Mouse (Mus musculus): ENCODE data around the gene Usp54.

Gene Usp54

GRCm38 (mm10) chr14:20640644-20641437 is at the start of gene Usp54:
Gene Usp54 (minus strand): TSS chr14:20641063.
- DNase-seq (ENCODE audit: low spot score): peak; percentile 97

DNA sequence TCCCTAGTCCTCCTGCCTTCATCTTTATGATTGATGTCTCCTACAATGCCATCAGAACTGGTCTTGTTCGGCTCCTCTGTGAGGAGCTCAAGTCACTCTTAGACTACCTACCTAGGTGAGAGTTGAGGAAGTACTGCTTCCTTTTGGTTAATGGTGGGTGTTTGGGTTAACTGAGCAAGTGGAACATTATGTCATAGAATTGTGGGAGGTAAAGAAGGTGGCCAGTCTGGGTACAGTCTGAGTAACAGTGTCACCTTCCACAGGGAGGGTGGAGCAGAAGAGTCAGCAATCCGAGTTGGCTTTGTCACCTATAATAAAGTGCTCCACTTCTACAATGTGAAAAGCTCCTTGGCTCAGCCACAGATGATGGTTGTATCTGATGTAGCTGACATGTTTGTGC is 48.1 kb upstream of the Usp54 start:
- DNase-seq (ENCODE audit: low spot score): no peak

GRCm38 (mm10) chr14:20686576-20686975 is 45.7 kb upstream of the Usp54 start:
- no peak for DNase-seq (ENCODE audit: low spot score)

DNA sequence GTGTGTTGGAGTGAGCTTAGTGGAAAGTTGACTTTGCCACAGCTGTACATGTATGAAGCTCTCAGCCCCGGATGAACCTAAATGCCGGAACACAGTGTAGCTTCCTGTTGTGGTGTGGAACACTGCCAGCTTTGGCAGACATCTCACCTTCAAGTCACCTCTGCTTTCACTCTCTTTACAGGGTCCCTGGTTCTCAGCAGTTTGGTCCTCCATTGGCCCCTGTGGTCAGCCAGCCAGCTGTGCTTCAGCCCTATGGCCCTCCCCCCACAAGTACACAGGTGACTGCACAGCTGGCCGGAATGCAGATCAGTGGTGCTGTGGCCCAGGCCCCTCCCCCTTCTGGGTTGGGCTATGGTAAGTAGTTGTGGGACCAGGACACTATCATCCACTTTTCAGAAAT is 41.6 kb upstream of the Usp54 start:
- no peak for DNase-seq (ENCODE audit: low spot score)

DNA sequence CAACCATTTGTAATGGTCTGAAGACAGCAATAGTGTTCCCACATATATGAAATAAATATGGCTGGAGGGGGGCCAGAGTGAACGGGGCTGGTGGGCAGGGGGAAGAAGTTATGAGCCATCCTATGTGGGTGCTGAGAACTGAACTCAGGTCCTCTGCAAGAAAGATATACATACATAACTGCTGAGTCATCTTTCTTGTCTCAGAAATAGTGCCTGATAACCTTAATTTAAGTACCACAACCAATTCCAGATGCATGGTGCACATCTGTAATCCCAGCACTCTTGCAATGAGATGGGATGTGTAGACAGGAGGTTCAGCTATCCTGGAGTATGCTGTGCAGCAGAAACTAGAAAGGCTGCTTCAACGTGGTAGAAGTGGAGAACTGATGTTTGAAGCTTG is 40.9 kb upstream of the Usp54 start:
- DNase-seq (ENCODE audit: low spot score): no peak

DNA sequence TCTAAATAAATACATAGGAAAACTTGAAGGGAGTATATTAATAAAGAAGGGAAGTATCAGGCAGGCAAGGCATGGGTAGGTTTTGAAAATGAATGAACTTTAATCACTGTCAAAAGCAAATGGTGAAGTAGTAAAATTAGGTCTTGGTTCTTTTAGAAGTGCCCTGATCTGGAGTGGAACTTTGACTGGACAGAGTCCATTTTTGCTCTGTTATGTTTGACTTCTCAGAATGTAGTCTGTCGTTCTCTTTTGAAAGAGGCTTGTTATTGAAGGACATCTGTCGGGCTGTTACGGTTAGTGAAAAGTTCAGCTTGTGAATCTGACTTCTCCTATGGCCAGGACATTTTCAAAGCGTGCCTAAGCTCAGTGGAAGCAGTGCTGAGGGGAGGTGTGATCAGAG is 37.0 kb upstream of the Usp54 start:
- DNase-seq (ENCODE audit: low spot score): no peak

- peak; percentile 99 for DNase-seq (ENCODE audit: low spot score)
These were observed 33.4 kb upstream of the Usp54 start, which contains the start of gene Sec24c for GRCm38 (mm10) chr14:20674064-20674833. Gene Sec24c (plus strand): TSS chr14:20674308.

- no peak for DNase-seq (ENCODE audit: low spot score)
These were observed 32.8 kb upstream of the Usp54 start for GRCm38 (mm10) chr14:20673735-20674063.

- no peak for DNase-seq (ENCODE audit: low spot score)
These were observed 32.1 kb upstream of the Usp54 start for GRCm38 (mm10) chr14:20672990-20673389.

DNA sequence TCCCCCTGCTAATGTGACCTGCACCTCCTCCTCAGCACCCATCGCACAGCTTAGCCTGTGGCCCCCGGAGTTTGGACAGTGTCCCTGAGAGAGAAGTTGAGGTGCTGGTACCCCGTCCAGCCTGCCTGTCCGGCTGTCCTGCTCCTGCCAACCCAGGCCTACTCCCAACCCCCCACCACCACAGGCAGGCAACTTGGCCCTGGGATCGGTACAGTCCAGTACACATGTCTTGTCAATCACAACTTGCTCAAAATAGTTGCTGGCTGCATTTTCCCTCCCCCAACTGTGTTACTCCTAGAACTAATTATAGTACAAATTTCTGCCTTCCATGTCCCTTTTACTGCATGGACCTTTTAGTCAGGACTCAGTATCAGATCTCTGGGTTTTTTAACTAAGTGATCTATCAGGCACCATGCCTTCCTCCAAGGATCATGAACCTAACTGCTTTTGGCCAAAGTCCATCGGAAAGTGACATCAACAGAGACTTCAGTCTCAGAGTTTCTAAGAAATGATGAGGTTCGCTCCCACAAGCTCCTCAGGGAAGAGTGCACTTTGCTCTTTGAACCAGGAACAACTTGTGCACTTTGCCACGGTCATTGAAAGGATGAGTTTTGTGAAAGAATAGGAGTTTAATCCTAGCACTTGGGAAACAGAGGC is 27.4 kb upstream of the Usp54 start, which contains the start of gene Synpo2l:
TSS of gene Synpo2l (minus strand) at position 201 of the 657 bp plus-strand sequence.
- DNase-seq (ENCODE audit: low spot score): no peak

GRCm38 (mm10) chr14:20667469-20667868 is 26.6 kb upstream of the Usp54 start:
- no peak for DNase-seq (ENCODE audit: low spot score)

DNA sequence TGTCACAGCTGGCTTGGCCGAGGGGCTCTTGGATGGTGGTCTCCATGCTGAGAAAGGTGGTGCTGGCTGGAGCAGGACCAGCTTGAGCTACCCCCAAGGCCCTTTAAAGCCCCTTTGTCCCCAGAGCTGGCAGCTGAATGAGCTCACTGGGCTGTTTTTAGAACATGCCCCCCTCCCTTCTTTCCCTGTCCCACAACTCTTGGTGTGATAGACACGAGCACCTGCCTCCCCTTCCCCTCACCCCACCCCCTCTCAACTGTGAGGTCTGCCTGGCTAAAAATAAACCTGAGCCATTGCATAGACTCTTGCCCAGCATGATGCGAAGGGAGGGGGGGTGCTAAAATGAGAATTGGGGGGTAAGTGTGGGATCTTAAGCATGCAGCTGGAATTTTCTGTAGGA is 23.6 kb upstream of the Usp54 start:
- DNase-seq (ENCODE audit: low spot score): no peak

DNA sequence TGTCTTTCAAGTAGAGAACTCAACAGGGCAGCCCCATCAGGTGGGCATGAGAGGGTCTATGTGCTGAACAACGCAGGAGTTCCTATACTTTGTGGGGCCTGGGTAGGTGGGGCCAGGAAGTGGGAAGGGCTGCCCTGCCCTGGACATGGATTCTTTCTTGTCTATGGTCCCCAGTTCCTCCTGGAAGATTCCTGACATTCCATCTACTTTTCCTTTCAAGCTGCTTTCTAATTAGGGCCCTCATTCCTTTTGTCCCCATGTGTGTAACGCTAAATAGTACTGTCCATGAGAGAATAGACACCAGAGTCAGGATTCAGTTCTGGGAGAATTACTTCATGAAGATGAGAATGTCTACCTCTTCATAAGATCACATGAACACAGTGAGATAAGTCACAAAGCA is 22.7 kb upstream of the Usp54 start:
- no peak for DNase-seq (ENCODE audit: low spot score)

DNA sequence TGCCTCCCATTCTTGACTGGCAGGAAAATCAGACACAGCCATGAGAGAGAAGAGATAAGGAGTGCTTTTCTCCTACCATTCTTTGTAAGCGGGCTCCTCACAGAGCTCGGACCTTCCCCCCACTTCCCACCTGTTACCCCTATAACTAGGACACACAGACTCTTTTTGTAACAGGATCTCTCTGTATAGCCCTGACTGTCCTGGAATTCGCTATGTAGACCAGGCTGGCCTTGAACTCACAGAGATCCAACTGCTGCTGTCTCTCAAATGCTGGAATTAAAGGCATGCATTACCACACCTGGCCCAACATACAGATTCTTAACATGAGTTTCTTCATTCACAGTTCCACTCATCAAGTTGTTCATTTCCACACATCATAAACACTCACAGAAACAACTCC is 21.9 kb upstream of the Usp54 start:
- no peak for DNase-seq (ENCODE audit: low spot score)

DNA sequence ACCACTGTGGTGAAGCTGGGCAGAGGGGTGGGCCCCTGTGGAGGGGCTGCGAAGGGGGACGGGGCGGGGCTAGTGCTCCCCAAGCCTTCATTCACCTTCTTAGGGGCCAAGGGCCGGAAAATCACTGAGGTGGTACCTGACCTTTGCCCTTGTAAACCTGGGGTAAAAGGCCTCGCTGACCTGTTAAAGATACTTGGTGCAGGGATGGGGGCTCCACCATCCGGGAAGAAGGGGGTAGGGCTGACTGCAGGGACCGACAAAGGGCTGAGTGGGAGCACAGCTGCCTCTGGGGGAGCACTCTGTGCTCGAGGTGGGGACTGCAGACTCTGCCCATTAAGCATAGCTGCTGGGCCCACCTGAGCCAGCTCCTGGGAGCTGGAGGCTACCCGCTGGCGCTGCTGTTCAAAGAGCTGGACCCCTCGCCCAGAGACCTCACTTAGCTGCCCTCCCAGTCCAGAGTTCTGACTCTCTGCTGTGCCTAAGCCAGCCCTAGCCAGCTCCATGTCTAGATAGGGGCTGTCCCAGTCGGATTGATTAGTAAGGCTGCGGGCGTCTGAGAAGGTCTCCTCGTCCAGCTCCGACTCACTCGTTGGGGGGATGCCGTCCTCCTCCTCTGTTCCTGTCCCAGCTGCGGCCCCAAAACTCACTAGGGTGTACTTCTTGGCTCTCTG is 20.9 kb upstream of the Usp54 start:
- DNase-seq (ENCODE audit: low spot score): no peak

DNA sequence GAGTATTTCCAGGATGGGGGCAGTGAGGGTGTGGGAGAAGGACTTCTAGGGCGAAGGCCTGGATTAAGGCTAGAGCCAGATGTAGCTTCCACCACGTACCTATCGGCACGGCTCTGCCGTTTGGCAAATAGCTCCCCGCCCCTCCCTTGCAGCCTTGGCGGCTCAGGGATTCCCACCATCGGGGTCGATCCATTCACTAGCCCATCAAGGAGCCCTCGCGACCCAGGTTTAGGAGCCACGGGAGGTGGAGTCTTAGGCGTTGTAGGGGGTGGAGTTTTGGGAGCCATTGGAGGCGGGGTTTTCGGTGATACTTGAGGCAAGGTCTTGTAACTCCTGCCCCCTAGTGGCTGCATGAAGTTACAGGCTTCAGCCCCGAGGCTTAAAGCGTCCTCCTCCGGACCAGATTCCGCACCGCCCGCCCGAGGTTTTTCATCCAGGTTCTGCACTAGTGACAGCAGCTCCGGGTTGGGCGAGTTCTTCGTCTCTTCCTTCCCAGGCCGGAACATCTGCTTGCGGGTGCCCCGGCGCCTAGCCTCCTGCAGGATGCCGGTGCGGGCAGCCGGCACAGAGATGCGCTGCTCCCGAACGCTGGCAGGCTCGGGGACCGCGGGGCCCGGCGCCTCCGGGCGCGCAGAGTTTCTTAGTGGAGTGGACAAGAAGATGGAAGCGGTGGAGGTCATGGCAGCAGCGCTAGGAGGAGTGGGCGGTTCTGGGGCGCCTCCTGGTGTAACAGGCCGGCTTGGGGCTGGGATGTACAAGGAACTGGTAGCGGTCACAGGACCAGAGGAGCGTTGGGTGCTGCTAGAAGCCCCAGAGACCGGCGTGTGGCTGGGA is 20.2 kb upstream of the Usp54 start:
- peak; percentile 92 for DNase-seq (ENCODE audit: low spot score)

DNA sequence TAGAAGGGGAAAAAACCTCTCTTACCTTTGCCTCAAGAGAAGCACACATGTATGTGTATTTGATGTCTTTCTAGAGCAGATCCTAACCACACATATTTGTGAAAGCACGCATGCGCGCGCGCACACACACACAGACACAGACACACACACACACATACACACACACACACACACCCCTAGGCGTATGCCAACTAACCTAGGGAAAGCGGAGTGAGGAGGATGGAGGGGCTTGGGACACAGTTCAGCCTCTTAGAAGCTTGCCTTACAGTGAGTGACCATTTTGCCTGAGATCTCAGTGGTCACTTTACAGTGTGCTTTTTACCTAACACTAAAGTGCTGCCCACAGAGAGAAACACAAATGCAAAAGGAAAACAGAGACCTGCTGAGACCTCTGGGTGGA is 18.8 kb upstream of the Usp54 start:
- DNase-seq (ENCODE audit: low spot score): no peak

DNA sequence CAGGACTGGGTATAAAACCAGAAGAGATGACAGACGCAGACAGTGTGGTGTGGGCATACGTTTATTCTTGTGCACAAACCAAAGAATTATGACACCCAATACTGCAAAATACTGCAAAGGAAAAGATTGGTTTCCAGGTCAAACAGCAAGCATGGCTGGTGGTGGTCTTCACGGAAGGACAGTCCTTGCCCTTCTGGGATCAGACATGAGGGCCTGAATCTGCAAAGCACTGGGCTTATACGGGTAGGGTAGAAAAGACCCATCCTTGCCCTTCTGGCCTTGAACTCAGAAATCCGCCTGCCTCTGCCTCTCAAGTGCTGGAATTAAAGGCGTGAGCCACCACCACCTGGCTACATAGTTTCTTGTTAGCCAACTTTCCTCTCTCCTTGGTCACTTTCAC is 18.0 kb upstream of the Usp54 start:
- DNase-seq (ENCODE audit: low spot score): no peak

DNA sequence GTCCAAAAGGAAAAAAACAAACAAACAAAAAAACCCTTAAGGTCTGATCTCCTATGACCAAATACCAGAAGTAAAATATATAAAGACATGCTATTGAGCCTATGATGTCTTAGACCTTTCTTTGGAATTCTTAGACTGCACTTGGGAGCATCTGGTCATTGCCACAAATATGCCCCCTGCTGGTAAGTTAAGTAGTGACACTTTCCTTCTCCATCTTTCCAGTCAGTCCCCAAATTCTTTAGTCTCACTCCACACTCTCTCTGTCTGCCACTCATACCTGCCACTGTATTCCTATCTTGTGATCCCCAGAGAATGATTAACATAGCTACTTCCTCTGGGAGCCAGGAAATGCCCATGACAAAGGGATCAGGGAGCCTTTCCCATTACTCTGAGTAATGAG is 17.5 kb upstream of the Usp54 start:
- no peak for DNase-seq (ENCODE audit: low spot score)

- DNase-seq (ENCODE audit: low spot score): no peak
These were observed 15.5 kb upstream of the Usp54 start, which contains the start of gene Myoz1 for GRCm38 (mm10) chr14:20656361-20656760. Gene Myoz1 (minus strand): TSS chr14:20656540.

GRCm38 (mm10) chr14:20655731-20656130 is 14.9 kb upstream of the Usp54 start:
- DNase-seq (ENCODE audit: low spot score): no peak

Measured in testis, postnatal 14 days (tissue).